Mouse (Mus musculus): ENCODE results near the gene Hamp2.

GRCm38 (mm10) chr7:30953459-30953858, 29.0 kb upstream of the Hamp2 start:
- no peak for TF ChIP-seq POLR2AphosphoS2 (IDR thresholded peaks at IDR 0.05; ENCODE audit: insufficient read length, low read depth)
- TF ChIP-seq POLR2A (IDR thresholded peaks at IDR 0.05; ENCODE audit: insufficient read length, low read depth) = no peak

All from myocyte (in vitro differentiated cells).